Mouse (Mus musculus) liver, adult 2 months (tissue): ENCODE data around the gene Gm45208.
A peak's percentile ranks its signal among the peaks of the same experiment; 100 is the strongest.

Experiments used
- CTCF ChIP-seq: fragments of 200-500 bp; IDR thresholded peaks from 2 replicates; pipeline ENCODE4 v1.5.1; 2011; ENCODE audit warnings: low read depth, low read length, control low read depth
- POLR2A ChIP-seq: fragments of 200-500 bp; IDR thresholded peaks from 2 replicates; pipeline ENCODE4 v1.6.1; 2011; ENCODE audit warnings: low read length, control low read depth; ENCODE audit not compliant: insufficient read depth; ENCODE audit errors: extremely low read depth

- TF ChIP-seq CTCF (peak; percentile 27; the same call in 1 of the 2 replicates), POLR2A (no peak)
Observed at GRCm38 (mm10) chrX:7772766-7773165, 50.7 kb downstream of the Gm45208 start.
